Mouse (Mus musculus): ENCODE data around the gene Crabp1. TPM values are rescaled to one million over a fixed set of nuclear protein-coding genes. Genes with fewer than 3 reads are reported as not detected.

Gene Crabp1
- polyA plus RNA-seq, 1 experiment = not detected

- Histone ChIP-seq H3K36me3 (replicated peaks; ENCODE audit: low read length) (no peaks in the 10 kb centered on the region), H3K27me3 (replicated peaks) (peaks cover 34% of the 10 kb centered on the region), H3K4me3 (replicated peaks) (no peak overlapping the region), H3K9me3 (peaks cover 6% of the 10 kb centered on the region), H3K4me1 (peaks cover 12% of the 10 kb centered on the region)
- no peak for TF ChIP-seq FLI1 (IDR thresholded peaks at IDR 0.05; ENCODE audit: low read length)
- TF ChIP-seq GATA1 (IDR thresholded peaks at IDR 0.05; ENCODE audit: borderline replicate concordance, low read length) = no peak
Measured at GRCm38 (mm10) chr9:54801460-54801961, 37.0 kb downstream of the Crabp1 start.

- Histone ChIP-seq H3K9me3 (peaks cover 8% of the 10 kb centered on the region), H3K27me3 (replicated peaks) (peaks cover 31% of the 10 kb centered on the region), H3K36me3 (replicated peaks; ENCODE audit: low read length) (no peaks in the 10 kb centered on the region), H3K4me3 (replicated peaks) (no peak overlapping the region), H3K4me1 (peaks cover 12% of the 10 kb centered on the region)
- TF ChIP-seq GATA1 (IDR thresholded peaks at IDR 0.05; ENCODE audit: borderline replicate concordance, low read length) (no peak), FLI1 (IDR thresholded peaks at IDR 0.05; ENCODE audit: low read length) (no peak)
Measured at GRCm38 (mm10) chr9:54802749-54803679, 38.5 kb downstream of the Crabp1 start.

GRCm38 (mm10) chr9:54804351-54804750 is 39.8 kb downstream of the Crabp1 start:
- Histone ChIP-seq H3K27me3 (replicated peaks) (peaks cover 36% of the 10 kb centered on the region), H3K4me3 (replicated peaks) (no peak overlapping the region), H3K36me3 (replicated peaks; ENCODE audit: low read length) (no peaks in the 10 kb centered on the region), H3K4me1 (peaks cover 12% of the 10 kb centered on the region), H3K9me3 (peaks cover 8% of the 10 kb centered on the region)
- TF ChIP-seq GATA1 (IDR thresholded peaks at IDR 0.05; ENCODE audit: borderline replicate concordance, low read length) (no peak), FLI1 (IDR thresholded peaks at IDR 0.05; ENCODE audit: low read length) (no peak)

GRCm38 (mm10) chr9:54807761-54808160 is 43.2 kb downstream of the Crabp1 start:
- no peak for TF ChIP-seq FLI1 (IDR thresholded peaks at IDR 0.05; ENCODE audit: low read length)
- no peak for TF ChIP-seq GATA1 (IDR thresholded peaks at IDR 0.05; ENCODE audit: borderline replicate concordance, low read length)
- peaks cover 8% of the 10 kb centered on the region for H3K9me3 ChIP-seq
- H3K4me1 ChIP-seq = no peaks in the 10 kb centered on the region; the same call in 1 of the 2 replicates
- H3K4me3 ChIP-seq (replicated peaks) = no peak overlapping the region
- no peaks in the 10 kb centered on the region for H3K36me3 ChIP-seq (replicated peaks; ENCODE audit: low read length)
- H3K27me3 ChIP-seq (replicated peaks) = peaks cover 34% of the 10 kb centered on the region

- H3K27me3 ChIP-seq (replicated peaks) = peaks cover 40% of the 10 kb centered on the region
- H3K36me3 ChIP-seq (replicated peaks; ENCODE audit: low read length) = no peaks in the 10 kb centered on the region
- no peak for TF ChIP-seq FLI1 (IDR thresholded peaks at IDR 0.05; ENCODE audit: low read length)
- no peak for TF ChIP-seq GATA1 (IDR thresholded peaks at IDR 0.05; ENCODE audit: borderline replicate concordance, low read length)
- peaks cover 8% of the 10 kb centered on the region for H3K9me3 ChIP-seq
- no peaks in the 10 kb centered on the region for H3K4me1 ChIP-seq
- H3K4me3 ChIP-seq (replicated peaks) = no peak overlapping the region
Measured at GRCm38 (mm10) chr9:54809953-54810352, 45.4 kb downstream of the Crabp1 start.

GRCm38 (mm10) chr9:54816508-54817201 is 52.1 kb downstream of the Crabp1 start:
- no peaks in the 10 kb centered on the region for H3K36me3 ChIP-seq (replicated peaks; ENCODE audit: low read length)
- H3K9me3 ChIP-seq = no peaks in the 10 kb centered on the region
- TF ChIP-seq GATA1 (IDR thresholded peaks at IDR 0.05; ENCODE audit: borderline replicate concordance, low read length) (no peak), FLI1 (IDR thresholded peaks at IDR 0.05; ENCODE audit: low read length) (no peak)
- peaks cover 54% of the 10 kb centered on the region for H3K27me3 ChIP-seq (replicated peaks)
- no peak overlapping the region for H3K4me3 ChIP-seq (replicated peaks)
- H3K4me1 ChIP-seq = no peaks in the 10 kb centered on the region

- peaks cover 39% of the 10 kb centered on the region for H3K27me3 ChIP-seq (replicated peaks)
- no peaks in the 10 kb centered on the region for H3K36me3 ChIP-seq (replicated peaks; ENCODE audit: low read length)
- TF ChIP-seq FLI1 (IDR thresholded peaks at IDR 0.05; ENCODE audit: low read length) (no peak), GATA1 (IDR thresholded peaks at IDR 0.05; ENCODE audit: borderline replicate concordance, low read length) (no peak)
- no peaks in the 10 kb centered on the region for H3K4me1 ChIP-seq
- H3K4me3 ChIP-seq (replicated peaks) = no peak overlapping the region
- H3K9me3 ChIP-seq = no peaks in the 10 kb centered on the region
Measured at GRCm38 (mm10) chr9:54821442-54822100, 57.0 kb downstream of the Crabp1 start.

Other genes with a start within 250 kb of the Crabp1 start
- not detected in 2 replicates for gene Sh2d7, start 225.8 kb upstream of the Crabp1 start, polyA plus RNA-seq (2012; ENCODE audit: insufficient read depth, low replicate concordance)
- gene Cib2, start 204.5 kb upstream of the Crabp1 start, polyA plus RNA-seq (2012; ENCODE audit: insufficient read depth, low replicate concordance) = 6.0 TPM in 1 of 2 replicates, not detected in the other
- 7.2 and 14.4 TPM in 2 replicates for gene Idh3a, start 178.4 kb upstream of the Crabp1 start, polyA plus RNA-seq (2012; ENCODE audit: insufficient read depth, low replicate concordance)
- 1.8 TPM in 1 of 2 replicates, not detected in the other for gene Acsbg1, start 102.9 kb upstream of the Crabp1 start, polyA plus RNA-seq (2012; ENCODE audit: insufficient read depth, low replicate concordance)
- gene Dnaja4, start 65.9 kb upstream of the Crabp1 start, polyA plus RNA-seq (2012; ENCODE audit: insufficient read depth, low replicate concordance) = 0.46 TPM in 1 of 2 replicates, not detected in the other
- gene Wdr61, start 30.2 kb upstream of the Crabp1 start, polyA plus RNA-seq (2012; ENCODE audit: insufficient read depth, low replicate concordance) = 10.7 and 17.7 TPM in 2 replicates
- gene Ireb2, start 99.0 kb downstream of the Crabp1 start, polyA plus RNA-seq (2012; ENCODE audit: insufficient read depth, low replicate concordance) = 0.36 TPM in 1 of 2 replicates, not detected in the other
- gene Hykk, start 152.5 kb downstream of the Crabp1 start, polyA plus RNA-seq (2012; ENCODE audit: insufficient read depth, low replicate concordance) = not detected in 2 replicates
- gene Psma4, start 186.0 kb downstream of the Crabp1 start, polyA plus RNA-seq (2012; ENCODE audit: insufficient read depth, low replicate concordance) = 16.1 TPM in 1 of 2 replicates, not detected in the other
- not detected in 2 replicates for gene AY074887, start 186.2 kb downstream of the Crabp1 start, polyA plus RNA-seq (2012; ENCODE audit: insufficient read depth, low replicate concordance)
- gene Chrna5, start 216.1 kb downstream of the Crabp1 start, polyA plus RNA-seq (2012; ENCODE audit: insufficient read depth, low replicate concordance) = not detected in 2 replicates

All from megakaryocyte, embryonic 14.5 days (primary cell).